Mouse (Mus musculus) gastrocnemius, adult 18-20 months (tissue): Measurements from ENCODE around the gene Syt1. TPM values are rescaled to one million over a fixed set of nuclear protein-coding genes. Genes with fewer than 3 reads are reported as not detected.
A peak's percentile ranks its signal among the peaks of the same experiment; 100 is the strongest.

Source experiments
- DNase-seq: peaks from one replicate; pipeline ENCODE4 v3.0.0; 2021; ENCODE audit warnings: low spot score
- total RNA-seq, 2 experiments: library from RNA; stranded (reverse); gene quantifications; 2 replicates each; pipeline ENCODE4 v1.2.3; 2021

Gene Syt1
- total RNA-seq, 2 experiments from 2014 or later: 0.05 TPM; not detected in 1

DNA sequence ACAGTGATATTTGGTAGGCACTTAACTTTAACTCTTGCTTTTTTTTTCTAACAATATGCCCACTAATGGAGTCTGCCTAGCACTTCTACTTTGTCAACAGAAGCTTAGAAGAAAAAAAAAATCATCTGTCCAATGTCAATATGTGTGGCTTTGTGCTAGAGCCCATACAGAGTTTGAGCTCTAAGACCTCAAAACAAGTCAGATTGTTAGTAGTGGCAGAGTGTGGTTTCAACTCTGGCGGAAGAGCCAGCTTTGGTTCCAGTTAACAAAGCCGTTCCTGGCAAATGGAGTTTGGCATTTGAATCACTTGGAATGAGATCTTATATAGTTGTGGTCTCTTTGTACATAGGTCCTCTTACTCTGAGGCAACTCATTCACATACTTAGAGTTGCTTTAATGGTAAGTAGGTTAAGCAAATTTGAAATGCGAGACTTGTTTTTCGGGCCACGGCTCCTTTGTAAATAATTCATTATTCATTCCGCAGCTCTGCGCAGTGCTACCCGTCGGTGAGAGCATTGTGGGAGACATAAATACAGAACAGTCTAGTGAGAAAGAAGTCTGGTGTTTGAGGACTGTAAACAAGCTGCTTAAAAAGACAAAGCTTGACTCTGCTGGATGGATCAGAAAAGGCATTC, 429.9 kb downstream of the Syt1 start:
- no peak for DNase-seq

- DNase-seq: no peak
Measured at GRCm38 (mm10) chr10:108579396-108579795, 431.4 kb downstream of the Syt1 start.

GRCm38 (mm10) chr10:108577611-108578010, 433.2 kb downstream of the Syt1 start:
- no peak for DNase-seq

- no peak for DNase-seq
Measured at GRCm38 (mm10) chr10:108572764-108573163, 438.0 kb downstream of the Syt1 start.

GRCm38 (mm10) chr10:108571104-108571503, 439.7 kb downstream of the Syt1 start:
- no peak for DNase-seq

DNA sequence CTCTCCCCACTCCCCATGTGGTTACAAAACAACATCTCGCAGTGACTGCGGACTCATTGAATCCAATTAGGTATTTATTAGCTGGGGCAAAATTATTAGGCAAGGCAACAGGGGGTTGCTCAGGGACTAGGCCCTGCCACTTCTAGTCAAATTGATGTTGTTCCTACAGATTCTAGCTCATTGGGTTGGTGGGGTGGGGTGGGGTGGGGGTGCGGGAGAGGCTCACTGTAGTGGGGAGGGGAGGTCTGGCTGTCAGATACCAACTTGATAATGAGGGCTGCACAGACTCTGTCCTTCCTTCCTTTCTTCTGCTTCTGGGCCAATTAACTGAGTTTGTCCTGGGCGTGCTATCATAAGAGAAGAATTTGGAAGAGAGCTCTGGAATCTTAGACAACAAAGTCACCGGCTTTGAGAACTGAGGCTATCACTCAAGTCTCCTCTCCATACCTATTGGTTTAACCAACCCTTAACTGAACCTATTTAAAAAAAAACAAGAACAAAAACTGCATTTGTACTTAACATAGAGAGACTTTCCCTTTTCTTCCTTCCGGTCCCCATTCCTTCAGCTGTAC, 441.1 kb downstream of the Syt1 start:
- DNase-seq: no peak

- DNase-seq: no peak
Measured at GRCm38 (mm10) chr10:108568925-108569324, 441.9 kb downstream of the Syt1 start.

DNA sequence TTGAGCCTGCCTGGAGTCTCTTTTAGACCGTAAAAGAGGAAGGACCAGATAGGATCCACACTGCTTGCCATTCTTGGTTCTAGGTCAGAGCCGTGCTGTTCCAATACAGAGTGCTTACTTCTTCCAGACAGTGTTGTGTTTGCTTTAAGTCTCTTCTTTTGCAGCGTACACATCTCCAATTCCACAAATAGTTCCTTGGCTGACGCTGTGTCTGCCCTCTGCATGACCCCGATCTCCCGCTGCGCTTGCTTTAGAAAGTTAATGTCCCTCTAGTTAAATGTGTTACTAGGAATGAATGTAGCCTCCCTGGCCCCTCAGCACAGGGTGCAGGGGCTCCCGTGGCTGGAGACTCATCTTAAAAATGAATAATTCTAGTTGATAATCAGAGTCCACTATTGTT, 442.6 kb downstream of the Syt1 start:
- peak; percentile 16 for DNase-seq

- no peak for DNase-seq
Measured at GRCm38 (mm10) chr10:108567456-108567855, 443.3 kb downstream of the Syt1 start.

GRCm38 (mm10) chr10:108559607-108559908, 451.2 kb downstream of the Syt1 start:
- no peak for DNase-seq

DNA sequence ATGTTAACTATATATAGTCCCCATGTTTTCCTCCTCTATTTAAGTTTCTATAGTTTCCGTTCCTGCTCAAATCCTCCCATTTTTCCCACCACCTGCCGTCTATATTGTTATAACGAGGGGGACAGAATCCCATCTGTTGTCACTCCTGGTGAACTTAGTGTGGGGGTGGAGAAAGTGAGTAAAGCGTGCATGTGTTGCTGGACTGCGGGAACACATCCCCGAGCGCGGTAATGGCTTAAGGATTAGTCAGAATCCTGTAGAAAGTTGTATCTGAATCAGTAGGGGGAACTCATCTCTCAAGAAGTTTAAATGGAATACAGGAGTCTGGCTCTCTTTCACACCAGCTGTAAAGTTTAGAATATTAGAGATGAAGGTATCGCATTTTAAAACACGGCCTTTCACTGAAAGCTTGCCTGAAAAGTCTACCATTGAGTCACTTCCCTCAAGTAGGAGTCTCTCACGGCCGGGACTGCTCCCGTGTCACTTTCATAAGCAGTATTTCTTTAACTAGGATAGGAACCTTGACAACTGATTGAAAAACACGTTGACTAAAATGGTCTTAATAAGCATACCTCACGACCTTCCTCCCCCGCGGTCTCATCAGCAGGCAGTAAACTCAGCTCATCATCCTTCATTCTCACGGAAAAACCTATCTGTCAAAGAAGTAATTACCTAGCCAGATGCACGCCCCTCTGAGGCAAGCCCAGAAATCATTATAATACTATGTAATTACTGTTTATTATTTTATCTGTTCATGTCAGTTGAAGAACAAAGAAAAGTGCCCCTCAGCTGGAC, 451.8 kb downstream of the Syt1 start:
- DNase-seq: no peak

GRCm38 (mm10) chr10:108552544-108552943, 458.2 kb downstream of the Syt1 start:
- DNase-seq: no peak

GRCm38 (mm10) chr10:108545715-108546114, 465.1 kb downstream of the Syt1 start:
- no peak for DNase-seq

GRCm38 (mm10) chr10:108541555-108541954, 469.2 kb downstream of the Syt1 start:
- no peak for DNase-seq

DNA sequence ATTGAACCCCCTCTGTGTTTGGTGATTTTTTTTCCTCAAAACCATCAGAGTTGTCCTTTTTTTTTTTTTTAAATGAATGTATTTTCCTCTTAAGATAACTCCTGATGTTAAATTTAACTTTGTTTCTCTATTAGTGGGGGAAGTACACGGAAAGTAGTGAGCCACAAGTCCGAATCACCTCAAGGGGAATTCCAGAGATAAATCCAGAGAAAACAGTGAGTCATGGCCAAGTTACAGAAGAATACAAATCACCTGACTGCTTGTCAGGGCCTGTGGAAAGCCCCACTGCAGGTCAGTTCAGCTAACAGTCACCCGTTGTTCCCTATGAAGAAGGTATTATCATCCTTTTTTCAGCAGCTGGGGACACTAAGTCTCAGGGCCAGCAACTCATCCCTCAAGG, 472.2 kb downstream of the Syt1 start:
- no peak for DNase-seq

GRCm38 (mm10) chr10:108537641-108538040, 473.1 kb downstream of the Syt1 start:
- peak; percentile 3 for DNase-seq

DNA sequence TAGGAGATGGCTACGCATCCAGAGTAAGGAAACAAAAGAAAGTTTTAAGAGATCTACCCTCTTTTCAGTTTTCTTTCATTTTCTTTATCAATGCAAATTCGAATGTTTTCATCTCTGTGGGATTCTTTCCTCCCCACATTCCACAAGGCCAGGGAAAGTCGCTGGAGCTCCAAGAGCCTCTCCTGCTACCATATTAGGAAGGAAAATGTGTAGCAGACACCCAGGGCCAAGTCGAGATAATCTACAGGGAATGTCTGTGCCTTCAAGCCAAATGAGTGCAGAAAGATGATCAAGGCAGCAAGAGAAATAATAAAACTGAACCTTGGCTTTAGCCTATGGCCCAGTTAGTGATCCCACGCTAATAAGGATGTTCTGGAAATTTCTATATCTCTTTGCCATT, 474.9 kb downstream of the Syt1 start:
- no peak for DNase-seq

GRCm38 (mm10) chr10:108534112-108534511, 476.7 kb downstream of the Syt1 start:
- DNase-seq: no peak

DNA sequence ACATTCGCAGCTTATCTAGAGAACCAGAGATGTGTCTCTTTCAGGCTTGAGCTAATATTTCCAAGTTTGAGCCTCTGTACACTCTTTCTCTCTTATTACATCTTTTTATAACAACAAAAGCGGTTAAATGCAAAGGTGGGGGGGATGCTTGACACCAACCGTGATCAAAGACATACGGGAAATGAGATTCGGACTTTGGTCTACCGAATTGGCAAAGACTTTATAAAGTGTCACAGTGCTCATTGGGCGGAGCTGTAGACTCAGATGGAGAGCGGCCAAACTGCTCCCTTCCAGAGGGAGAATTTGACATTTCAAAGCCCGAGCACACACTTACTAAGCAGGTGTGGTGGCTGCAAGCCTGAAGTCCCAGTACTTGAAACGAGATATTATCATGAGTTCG, 477.9 kb downstream of the Syt1 start:
- DNase-seq: no peak

GRCm38 (mm10) chr10:108532283-108532682, 478.5 kb downstream of the Syt1 start:
- DNase-seq: peak; percentile 12

- no peak for DNase-seq
Measured at GRCm38 (mm10) chr10:108531641-108532040, 479.1 kb downstream of the Syt1 start.

GRCm38 (mm10) chr10:108531111-108531510, 479.7 kb downstream of the Syt1 start:
- DNase-seq: no peak

GRCm38 (mm10) chr10:108528338-108528737, 482.4 kb downstream of the Syt1 start:
- no peak for DNase-seq
